Mouse (Mus musculus) midbrain, embryonic 13.5 days (tissue): ENCODE measurements around the gene Esrra. TPM values are rescaled to one million over a fixed set of nuclear protein-coding genes. Genes with fewer than 3 reads are reported as not detected.
"Not testable (repeated sequence)": the region's sequence is repeated elsewhere in the genome, so short reads cannot be mapped to it uniquely, and the experiment has no call there.

ENCODE experiments used
- ATAC-seq: fragments of 200-750 bp; cut with Nextera tagmentation; 2 replicates; pipeline ENCODE4 v1.8.0; 2017; ENCODE audit warnings: mild to moderate bottlenecking, moderate TSS enrichment, moderate library complexity
- H3K27ac ChIP-seq: fragments of 300-500 bp; sonication (generic); 2 replicates; pipeline ENCODE4 v1.5.1; 2015; ENCODE audit warnings: inconsistent platforms, mild to moderate bottlenecking, moderate library complexity
- H3K27me3 ChIP-seq: fragments of 300-500 bp; sonication (generic); 2 replicates; pipeline ENCODE4 v1.6.1; 2015; ENCODE audit warnings: mild to moderate bottlenecking, inconsistent platforms
- H3K36me3 ChIP-seq: fragments of 300-500 bp; sonication (generic); 2 replicates; pipeline ENCODE4 v1.6.1; 2015; ENCODE audit warnings: mild to moderate bottlenecking, inconsistent platforms
- H3K4me1 ChIP-seq: fragments of 300-500 bp; sonication (generic); replicated peaks from 2 replicates; pipeline ENCODE4 v1.6.1; 2015; ENCODE audit warnings: inconsistent platforms
- H3K4me2 ChIP-seq: fragments of 300-500 bp; sonication (generic); replicated peaks from 2 replicates; pipeline ENCODE4 v1.6.1; 2015; ENCODE audit warnings: moderate library complexity, mild to moderate bottlenecking, inconsistent platforms
- H3K4me3 ChIP-seq: fragments of 300-500 bp; sonication (generic); replicated peaks from 2 replicates; pipeline ENCODE4 v1.5.1; 2015; ENCODE audit warnings: mild to moderate bottlenecking, inconsistent platforms
- H3K9ac ChIP-seq: fragments of 300-500 bp; sonication (generic); replicated peaks from 2 replicates; pipeline ENCODE4 v1.6.1; 2015; ENCODE audit warnings: mild to moderate bottlenecking, inconsistent platforms
- H3K9me3 ChIP-seq: fragments of 300-500 bp; sonication (generic); 2 replicates; pipeline ENCODE4 v1.6.1; 2016; ENCODE audit warnings: mild to moderate bottlenecking, inconsistent platforms
- WGBS: fragments of 180-500 bp; shearing (Covaris S2); methylation state at CpG from one replicate; pipeline ENCODE4 v1.1.7; 2015; 5-methylcytosine and 5-hydroxymethylcytosine counted together
- polyA plus RNA-seq: library from polyadenylated mRNA; unstranded; fragments of >200 nt; fragmentation: Nextera tagmentation; extraction: Ambion mirVana; gene quantifications from 2 replicates; pipeline ENCODE4 v1.2.1, GENCODE M21; 2015

The Esrra gene
- polyA plus RNA-seq, 1 experiment from 2014 or later: 18.3 TPM

GRCm38 (mm10) chr19:6905498-6906159 is 16.0 kb downstream of the Esrra start:
- Histone ChIP-seq H3K9me3 (no peaks in the 10 kb centered on the region), H3K27me3 (no peaks in the 10 kb centered on the region), H3K9ac (no peak overlapping the region), H3K4me2 (no peak overlapping the region), H3K36me3 (peaks cover 36% of the 10 kb centered on the region), H3K27ac (no peak overlapping the region), H3K4me1 (peaks cover 24% of the 10 kb centered on the region), H3K4me3 (no peak overlapping the region)
- no peak for ATAC-seq
- 90% methylated on average over 11 of the region's 11 CpGs for WGBS

- H3K4me3 ChIP-seq: no peak overlapping the region
- H3K9me3 ChIP-seq: no peaks in the 10 kb centered on the region
- no peak overlapping the region for H3K27ac ChIP-seq
- no peak overlapping the region for H3K9ac ChIP-seq
- H3K4me1 ChIP-seq: peaks cover 22% of the 10 kb centered on the region
- no peak for ATAC-seq
- H3K36me3 ChIP-seq: peaks cover 36% of the 10 kb centered on the region
- no peaks in the 10 kb centered on the region for H3K27me3 ChIP-seq
- WGBS: 82% methylated on average over 2 of the region's 2 CpGs
- no peak overlapping the region for H3K4me2 ChIP-seq
Measured at GRCm38 (mm10) chr19:6904846-6905245, 16.8 kb downstream of the Esrra start.

GRCm38 (mm10) chr19:6903031-6903430 is 18.6 kb downstream of the Esrra start:
- no peak for ATAC-seq
- H3K36me3 ChIP-seq: peaks cover 36% of the 10 kb centered on the region
- no peaks in the 10 kb centered on the region for H3K27me3 ChIP-seq
- no peak overlapping the region for H3K27ac ChIP-seq
- no peaks in the 10 kb centered on the region for H3K9me3 ChIP-seq
- no peak overlapping the region for H3K9ac ChIP-seq
- WGBS: 83% methylated on average over 1 of the region's 1 CpGs
- peaks cover 9% of the 10 kb centered on the region for H3K4me1 ChIP-seq
- H3K4me2 ChIP-seq: no peak overlapping the region
- no peak overlapping the region for H3K4me3 ChIP-seq

GRCm38 (mm10) chr19:6899641-6900040 is 22.0 kb downstream of the Esrra start:
- H3K27ac ChIP-seq: no peak overlapping the region
- H3K36me3 ChIP-seq: peaks cover 12% of the 10 kb centered on the region
- H3K4me3 ChIP-seq: no peak overlapping the region
- H3K4me1 ChIP-seq: no peaks in the 10 kb centered on the region
- H3K27me3 ChIP-seq: no peaks in the 10 kb centered on the region
- 82% methylated on average over 4 of the region's 4 CpGs for WGBS
- no peak overlapping the region for H3K4me2 ChIP-seq
- 0 out of 2 replicates have a peak, but pooled peaks cover 4% of the 10 kb centered on the region for H3K9me3 ChIP-seq
- no peak overlapping the region for H3K9ac ChIP-seq
- ATAC-seq: no peak

GRCm38 (mm10) chr19:6895608-6896305 is 25.9 kb downstream of the Esrra start:
- WGBS: 88% methylated on average over 18 of the region's 18 CpGs
- H3K4me1 ChIP-seq, H3K27me3 ChIP-seq, ATAC-seq, H3K4me3 ChIP-seq, H3K27ac ChIP-seq, H3K4me2 ChIP-seq, H3K9ac ChIP-seq, H3K36me3 ChIP-seq, H3K9me3 ChIP-seq: not testable (repeated sequence)

- Histone ChIP-seq H3K4me3 (no peak overlapping the region), H3K27ac (no peak overlapping the region), H3K4me2 (no peak overlapping the region), H3K4me1 (no peaks in the 10 kb centered on the region), H3K9ac (no peak overlapping the region), H3K36me3 (no peaks in the 10 kb centered on the region), H3K27me3 (no peaks in the 10 kb centered on the region), H3K9me3 (0 out of 2 replicates have a peak, but pooled peaks cover 4% of the 10 kb centered on the region)
- 94% methylated on average over 14 of the region's 14 CpGs for WGBS
- ATAC-seq: no peak
Measured at GRCm38 (mm10) chr19:6893731-6894451, 27.7 kb downstream of the Esrra start.

GRCm38 (mm10) chr19:6892512-6892911 is 29.1 kb downstream of the Esrra start:
- Histone ChIP-seq H3K9ac (no peak overlapping the region), H3K9me3 (0 out of 2 replicates have a peak, but pooled peaks cover 4% of the 10 kb centered on the region), H3K27me3 (no peaks in the 10 kb centered on the region), H3K4me1 (no peaks in the 10 kb centered on the region), H3K36me3 (no peaks in the 10 kb centered on the region), H3K27ac (no peak overlapping the region), H3K4me3 (no peak overlapping the region), H3K4me2 (no peak overlapping the region)
- no peak for ATAC-seq
- WGBS: 75% methylated on average over 4 of the region's 4 CpGs

GRCm38 (mm10) chr19:6877965-6878364 is 43.6 kb downstream of the Esrra start:
- H3K4me3 ChIP-seq: no peak overlapping the region
- H3K4me1 ChIP-seq: no peaks in the 10 kb centered on the region
- H3K27ac ChIP-seq: no peak overlapping the region
- no peak for ATAC-seq
- no peak overlapping the region for H3K9ac ChIP-seq
- no peaks in the 10 kb centered on the region for H3K36me3 ChIP-seq
- WGBS: 82% methylated on average over 4 of the region's 4 CpGs
- peaks cover 10% of the 10 kb centered on the region for H3K9me3 ChIP-seq
- no peaks in the 10 kb centered on the region for H3K27me3 ChIP-seq
- no peak overlapping the region for H3K4me2 ChIP-seq

- Histone ChIP-seq H3K9ac (no peak overlapping the region), H3K4me3 (no peak overlapping the region), H3K36me3 (no peaks in the 10 kb centered on the region), H3K4me2 (no peak overlapping the region), H3K4me1 (no peaks in the 10 kb centered on the region), H3K27me3 (no peaks in the 10 kb centered on the region), H3K9me3 (peaks cover 10% of the 10 kb centered on the region), H3K27ac (no peak overlapping the region)
- ATAC-seq: no peak
Measured at GRCm38 (mm10) chr19:6876799-6877198, 44.8 kb downstream of the Esrra start.

GRCm38 (mm10) chr19:6875834-6876233 is 45.8 kb downstream of the Esrra start:
- Histone ChIP-seq H3K4me3 (no peak overlapping the region), H3K27ac (no peak overlapping the region), H3K4me1 (no peaks in the 10 kb centered on the region), H3K27me3 (no peaks in the 10 kb centered on the region), H3K36me3 (no peaks in the 10 kb centered on the region), H3K9ac (no peak overlapping the region), H3K9me3 (peaks cover 10% of the 10 kb centered on the region), H3K4me2 (no peak overlapping the region)
- 89% methylated on average over 6 of the region's 6 CpGs for WGBS
- no peak for ATAC-seq

- WGBS: 69% methylated on average over 1 of the region's 1 CpGs
- H3K9ac ChIP-seq: no peak overlapping the region
- H3K36me3 ChIP-seq: no peaks in the 10 kb centered on the region
- H3K27me3 ChIP-seq: no peaks in the 10 kb centered on the region
- no peak overlapping the region for H3K4me3 ChIP-seq
- H3K4me2 ChIP-seq: no peak overlapping the region
- no peak for ATAC-seq
- H3K9me3 ChIP-seq: peaks cover 7% of the 10 kb centered on the region; the same call in 1 of the 2 replicates
- H3K4me1 ChIP-seq: no peaks in the 10 kb centered on the region
- H3K27ac ChIP-seq: no peak overlapping the region
Measured at GRCm38 (mm10) chr19:6874257-6874656, 47.4 kb downstream of the Esrra start.

GRCm38 (mm10) chr19:6872701-6873100 is 48.9 kb downstream of the Esrra start:
- H3K4me3 ChIP-seq: no peak overlapping the region
- H3K9ac ChIP-seq: no peak overlapping the region
- no peaks in the 10 kb centered on the region for H3K4me1 ChIP-seq
- no peak overlapping the region for H3K27ac ChIP-seq
- no peaks in the 10 kb centered on the region for H3K36me3 ChIP-seq
- no peak overlapping the region for H3K4me2 ChIP-seq
- ATAC-seq: no peak
- H3K9me3 ChIP-seq: no peaks in the 10 kb centered on the region
- no peaks in the 10 kb centered on the region for H3K27me3 ChIP-seq
- 82% methylated on average over 3 of the region's 3 CpGs for WGBS
